ENCODE assay signal across 14 mouse cellular contexts in the genomic region with DNA sequence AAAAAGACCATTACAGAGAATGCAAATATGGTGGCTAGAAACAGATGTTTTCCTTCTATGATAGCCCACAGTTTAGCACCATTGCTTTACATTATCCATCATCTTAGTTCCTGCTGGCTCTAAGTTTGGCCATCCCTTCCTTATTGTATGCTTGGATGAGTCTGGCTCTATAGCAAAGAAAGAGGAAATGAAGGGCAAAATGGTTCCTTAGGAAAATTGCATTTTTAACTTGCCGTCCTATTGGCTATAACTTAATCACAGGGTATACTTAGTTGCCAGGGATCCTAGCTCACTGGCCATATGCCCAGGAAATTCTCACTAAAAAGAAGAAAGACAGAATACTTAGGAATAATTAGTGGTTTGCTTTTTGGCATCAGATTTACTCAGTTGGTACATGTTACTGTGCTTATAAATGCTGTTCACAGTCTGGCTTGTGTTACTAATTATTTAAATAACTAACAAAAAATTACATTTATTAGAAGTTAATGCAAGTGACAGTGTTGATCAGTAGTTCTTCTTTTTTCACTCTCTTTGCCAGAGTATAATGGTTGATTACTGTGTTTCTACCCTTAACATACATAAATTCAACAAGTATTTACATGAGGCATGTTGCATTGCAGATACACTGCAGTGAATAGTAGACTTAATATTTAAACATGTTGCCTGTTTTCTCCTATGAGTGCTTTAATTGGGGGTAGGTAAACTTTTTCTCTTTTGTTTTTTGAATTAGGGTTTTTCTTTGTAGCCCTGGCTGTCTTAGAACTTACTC. TPM values are rescaled to one million over a fixed set of nuclear protein-coding genes. Genes with fewer than 3 reads are reported as not detected.
DNase-seq lines count a peak whose midpoint lies in the region; ATAC-seq lines count a peak whose summit lies in the region.
"Had no signal": no experiment of that assay in that cellular context is flagged by ENCODE, and none has a peak within 500 bp of the region (broad histone marks: within the 10 kb centered on the region; RNA-seq: fewer than 3 reads in every experiment).

No protein-coding gene starts in this region.

- H3K27ac ChIP-seq in embryonic facial prominence, embryonic 14.5 days (replicated peaks; ENCODE audit: low read depth, low read length): no peak overlapping the region
- H3K27ac ChIP-seq in embryonic facial prominence, embryonic 10.5 days (replicated peaks): no peak overlapping the region
- H3K27ac ChIP-seq in lung, embryonic 16.5 days (ENCODE audit: low read length): no peak overlapping the region
- H3K27ac ChIP-seq: embryonic facial prominence, embryonic 12.5 days; intestine, embryonic 15.5 days had no signal

- no peak overlapping the region for H3K9ac ChIP-seq in embryonic facial prominence, embryonic 14.5 days (ENCODE audit: low read depth, low read length)
- no peak overlapping the region for H3K9ac ChIP-seq in lung, embryonic 16.5 days (ENCODE audit: low read length)
- H3K9ac ChIP-seq: embryonic facial prominence, embryonic 12.5 days; intestine, embryonic 15.5 days had no signal

- DNase-seq in embryonic facial prominence, embryonic 14.5 days (ENCODE audit: low spot score): peak; percentile 76
- no peak for DNase-seq in embryonic facial prominence, embryonic 10.5 days (ENCODE audit: low spot score)
- DNase-seq in lung, postnatal 25 days (ENCODE audit: low spot score): no peak
- peak; percentile 77 for DNase-seq in brain, adult 2 months (ENCODE audit: low read depth, low spot score)
- DNase-seq in layer of hippocampus, adult 9-10 months (ENCODE audit: low spot score): peak; percentile 24
- no peak for DNase-seq in heart, adult 18-20 months
- DNase-seq in ovary, postnatal 10 days (ENCODE audit: low spot score): no peak
- DNase-seq: adrenal gland, postnatal 14 days; cerebellum, adult 8-10 months; thymus, adult 2 months had no signal

- ATAC-seq in embryonic facial prominence, embryonic 14.5 days (ENCODE audit: low read depth): peak; percentile 53; the same call in 1 of the 2 replicates
- peak; percentile 87 for ATAC-seq in lung, embryonic 16.5 days (ENCODE audit: low read depth)
- ATAC-seq: intestine, embryonic 15.5 days had no signal

- H3K4me3 ChIP-seq in embryonic facial prominence, embryonic 14.5 days (ENCODE audit: low read depth, low read length): no peak overlapping the region
- H3K4me3 ChIP-seq in embryonic facial prominence, embryonic 10.5 days: no peak overlapping the region
- no peak overlapping the region for H3K4me3 ChIP-seq in lung, embryonic 16.5 days (ENCODE audit: low read length)
- H3K4me3 ChIP-seq: embryonic facial prominence, embryonic 12.5 days; intestine, embryonic 15.5 days had no signal

- H3K4me1 ChIP-seq in embryonic facial prominence, embryonic 14.5 days (ENCODE audit: control insufficient read depth, insufficient read depth, low read length): no peaks in the 10 kb centered on the region
- no peaks in the 10 kb centered on the region for H3K4me1 ChIP-seq in embryonic facial prominence, embryonic 10.5 days
- no peaks in the 10 kb centered on the region for H3K4me1 ChIP-seq in lung, embryonic 16.5 days (replicated peaks; ENCODE audit: control insufficient read depth, insufficient read depth, low read length)
- H3K4me1 ChIP-seq: embryonic facial prominence, embryonic 12.5 days; intestine, embryonic 15.5 days had no signal

- peaks cover 5% of the 10 kb centered on the region; the same call in 1 of the 2 replicates for H3K36me3 ChIP-seq in embryonic facial prominence, embryonic 14.5 days (ENCODE audit: control insufficient read depth, insufficient read depth, low read length)
- H3K36me3 ChIP-seq in embryonic facial prominence, embryonic 10.5 days (replicated peaks): peaks cover 18% of the 10 kb centered on the region; the same call in 1 of the 2 replicates
- no peaks in the 10 kb centered on the region for H3K36me3 ChIP-seq in lung, embryonic 16.5 days (ENCODE audit: control insufficient read depth, insufficient read depth, low read length)
- H3K36me3 ChIP-seq: embryonic facial prominence, embryonic 12.5 days; intestine, embryonic 15.5 days had no signal

- no peaks in the 10 kb centered on the region for H3K27me3 ChIP-seq in embryonic facial prominence, embryonic 14.5 days (replicated peaks; ENCODE audit: control insufficient read depth, insufficient read depth, low read length)
- H3K27me3 ChIP-seq in embryonic facial prominence, embryonic 10.5 days (replicated peaks; ENCODE audit: low read depth, poor library complexity, severe bottlenecking): no peaks in the 10 kb centered on the region
- H3K27me3 ChIP-seq in lung, embryonic 16.5 days (ENCODE audit: control insufficient read depth, insufficient read depth, low read depth, low read length): no peaks in the 10 kb centered on the region
- H3K27me3 ChIP-seq: embryonic facial prominence, embryonic 12.5 days; intestine, embryonic 15.5 days had no signal

- no peak overlapping the region for H3K4me2 ChIP-seq in embryonic facial prominence, embryonic 14.5 days (ENCODE audit: low read depth, low read length)
- no peak overlapping the region for H3K4me2 ChIP-seq in lung, embryonic 16.5 days (ENCODE audit: low read depth, low read length)
- H3K4me2 ChIP-seq: embryonic facial prominence, embryonic 12.5 days; intestine, embryonic 15.5 days; liver, embryonic 11.5 days had no signal

- WGBS in embryonic facial prominence, embryonic 14.5 days: 61% methylated on average over 1 of the region's 1 CpGs
- 87% methylated on average over 1 of the region's 1 CpGs for WGBS in embryonic facial prominence, embryonic 10.5 days
- 61% methylated on average over 1 of the region's 1 CpGs for WGBS in lung, embryonic 16.5 days

- peaks cover 5% of the 10 kb centered on the region; the same call in 1 of the 2 replicates for H3K9me3 ChIP-seq in embryonic facial prominence, embryonic 14.5 days (ENCODE audit: control insufficient read depth, low read length)
- no peaks in the 10 kb centered on the region for H3K9me3 ChIP-seq in embryonic facial prominence, embryonic 10.5 days
- H3K9me3 ChIP-seq in lung, embryonic 16.5 days (ENCODE audit: control insufficient read depth, low read length): no peaks in the 10 kb centered on the region
- H3K9me3 ChIP-seq: embryonic facial prominence, embryonic 12.5 days; intestine, embryonic 15.5 days had no signal

RNA-seq across cellular contexts. Expression of a gene that starts 22.9 kb away (rescaled TPM):
- polyA plus RNA-seq in embryonic facial prominence, embryonic 14.5 days (2014; fragmentation: Nextera tagmentation; extraction: Ambion mirVana): 41.1 and 41.4 TPM in 2 replicates
- polyA plus RNA-seq in embryonic facial prominence, embryonic 10.5 days (2016; fragmentation: Nextera tagmentation; extraction: Ambion mirVana): 31.4 and 34.2 TPM in 2 replicates
- polyA plus RNA-seq in lung, embryonic 16.5 days (2015; fragmentation: Nextera tagmentation; extraction: Ambion mirVana): 23.1 and 24.3 TPM in 2 replicates
- 1 to 10 TPM; 5.7 to 6.7 TPM for total RNA-seq in heart, adult 18-20 months (2021)

RNA-seq across cellular contexts. Expression of a gene that starts 31.1 kb away (rescaled TPM):
- polyA plus RNA-seq in embryonic facial prominence, embryonic 14.5 days (2014; fragmentation: Nextera tagmentation; extraction: Ambion mirVana): 11.0 and 12.0 TPM in 2 replicates
- polyA plus RNA-seq in embryonic facial prominence, embryonic 10.5 days (2016; fragmentation: Nextera tagmentation; extraction: Ambion mirVana): 14.4 TPM in 2 replicates
- 7.7 and 8.9 TPM in 2 replicates for polyA plus RNA-seq in lung, embryonic 16.5 days (2015; fragmentation: Nextera tagmentation; extraction: Ambion mirVana)
- 1 to 10 TPM; 6.0 to 7.8 TPM for total RNA-seq in heart, adult 18-20 months (2021)

Comparison
In these comparisons a context has a peak if more than half of its experiments do, and no peak if none do; other contexts are left out.
1. DNase-seq: peak in embryonic facial prominence, embryonic 14.5 days (single experiment), brain, adult 2 months (single experiment) and layer of hippocampus, adult 9-10 months (single experiment); none in embryonic facial prominence, embryonic 10.5 days (single experiment), lung, postnatal 25 days (single experiment), heart, adult 18-20 months (0 of 2) and ovary, postnatal 10 days (single experiment).